Mouse (Mus musculus) kidney, adult 8-10 months (tissue): ENCODE measurements around the gene Tnfrsf21.

ENCODE experiments used
- DNase-seq, 2 experiments: peaks; one replicate each; pipeline ENCODE4 v3.0.0; 2022

Tnfrsf21 gene

GRCm38 (mm10) chr17:43081225-43081624 is 64.9 kb downstream of the Tnfrsf21 start:
- no peak for DNase-seq

- no peak for DNase-seq
These were observed 73.1 kb downstream of the Tnfrsf21 start for GRCm38 (mm10) chr17:43089496-43089895.

GRCm38 (mm10) chr17:43090948-43091724 is 74.8 kb downstream of the Tnfrsf21 start:
- DNase-seq: no peak

GRCm38 (mm10) chr17:43092280-43092995 is 76.1 kb downstream of the Tnfrsf21 start:
- DNase-seq: no peak

GRCm38 (mm10) chr17:43094285-43094684 is 77.9 kb downstream of the Tnfrsf21 start:
- DNase-seq: no peak

- peak in 1 of 2 experiments; percentile 61 for DNase-seq
These were observed 80.8 kb downstream of the Tnfrsf21 start for GRCm38 (mm10) chr17:43097101-43097688.

- DNase-seq: peak; percentile 79 to 93
These were observed 89.8 kb downstream of the Tnfrsf21 start for GRCm38 (mm10) chr17:43106108-43106507.

- DNase-seq: no peak
These were observed 91.0 kb downstream of the Tnfrsf21 start for GRCm38 (mm10) chr17:43107338-43107737.

GRCm38 (mm10) chr17:43109501-43109900 is 93.1 kb downstream of the Tnfrsf21 start:
- peak; percentile 81 to 92 for DNase-seq

GRCm38 (mm10) chr17:43110168-43110885 is 94.0 kb downstream of the Tnfrsf21 start:
- no peak for DNase-seq

GRCm38 (mm10) chr17:43113391-43113984 is 97.1 kb downstream of the Tnfrsf21 start:
- peak; percentile 32 to 84 for DNase-seq

GRCm38 (mm10) chr17:43114086-43114581 is 97.8 kb downstream of the Tnfrsf21 start:
- DNase-seq: peak; percentile 30 to 31

- no peak for DNase-seq
These were observed 98.6 kb downstream of the Tnfrsf21 start for GRCm38 (mm10) chr17:43114926-43115325.

- peak in 1 of 2 experiments; percentile 63 for DNase-seq
These were observed 100.4 kb downstream of the Tnfrsf21 start for GRCm38 (mm10) chr17:43116748-43117147.

GRCm38 (mm10) chr17:43119446-43119845 is 103.1 kb downstream of the Tnfrsf21 start:
- DNase-seq: peak in 1 of 2 experiments; percentile 49

- no peak for DNase-seq
These were observed 104.7 kb downstream of the Tnfrsf21 start for GRCm38 (mm10) chr17:43121096-43121495.

GRCm38 (mm10) chr17:43128305-43128704 is 112.0 kb downstream of the Tnfrsf21 start:
- DNase-seq: no peak

GRCm38 (mm10) chr17:43128908-43129533 is 112.7 kb downstream of the Tnfrsf21 start:
- DNase-seq: no peak

- no peak for DNase-seq
These were observed 113.9 kb downstream of the Tnfrsf21 start for GRCm38 (mm10) chr17:43130115-43130869.

- no peak for DNase-seq
These were observed 114.5 kb downstream of the Tnfrsf21 start for GRCm38 (mm10) chr17:43130870-43131264.

GRCm38 (mm10) chr17:43132477-43132876 is 116.1 kb downstream of the Tnfrsf21 start:
- DNase-seq: no peak
